9 mouse cellular contexts compared by ENCODE assay signal in genomic region chr16:17802456-17802838, GRCm38 (mm10). TPM values are rescaled to one million over a fixed set of nuclear protein-coding genes. Genes with fewer than 3 reads are reported as not detected.
DNase-seq lines count a peak whose midpoint lies in the region; ATAC-seq and TF ChIP-seq lines count a peak whose summit lies in the region.
"Had no signal": no experiment of that assay in that cellular context is flagged by ENCODE, and none has a peak within 500 bp of the region (broad histone marks: within the 10 kb centered on the region; RNA-seq: fewer than 3 reads in every experiment).

No protein-coding gene starts in this region.

- WGBS in forebrain, embryonic 10.5 days: 4% methylated on average over 18 of the region's 18 CpGs
- WGBS in intestine, embryonic 15.5 days: 28% methylated on average over 18 of the region's 18 CpGs
- 5% methylated on average over 18 of the region's 18 CpGs for WGBS in neural tube, embryonic 12.5 days

- no peak overlapping the region for H3K27ac ChIP-seq in layer of hippocampus, adult 2 months
- H3K27ac ChIP-seq in forebrain, embryonic 10.5 days: no peak overlapping the region
- H3K27ac ChIP-seq in intestine, embryonic 15.5 days: no peak overlapping the region
- no peak overlapping the region for H3K27ac ChIP-seq in neural tube, embryonic 12.5 days

- no peaks in the 10 kb centered on the region for H3K9me3 ChIP-seq in forebrain, embryonic 10.5 days
- H3K9me3 ChIP-seq in intestine, embryonic 15.5 days: no peaks in the 10 kb centered on the region
- H3K9me3 ChIP-seq in neural tube, embryonic 12.5 days: no peaks in the 10 kb centered on the region

- DNase-seq in layer of hippocampus, adult 2 months (ENCODE audit: low spot score in 2 of 2): no peak
- no peak for DNase-seq in layer of hippocampus, postnatal 25 days (ENCODE audit: extremely low spot score in 1 of 2, low spot score in 1 of 2)
- peak; percentile 38 for DNase-seq in forebrain, embryonic 10.5 days (ENCODE audit: extremely low spot score, low spot score)
- no peak for DNase-seq in adrenal gland, adult 18-20 months (ENCODE audit: low spot score in 2 of 2)
- no peak for DNase-seq in cerebellum, postnatal 25 days
- no peak for DNase-seq in adrenal gland, postnatal 10 days

- ATAC-seq in intestine, embryonic 15.5 days: no peak
- ATAC-seq in neural tube, embryonic 12.5 days (ENCODE audit: low FRiP score, low read depth): no peak

- H3K4me3 ChIP-seq in layer of hippocampus, adult 2 months: peak overlapping the region; percentile 51
- peak overlapping the region; percentile 53 for H3K4me3 ChIP-seq in forebrain, embryonic 10.5 days
- peak overlapping the region; percentile 35 for H3K4me3 ChIP-seq in intestine, embryonic 15.5 days (replicated peaks)
- peak overlapping the region; percentile 27; the same call in 1 of the 2 replicates for H3K4me3 ChIP-seq in neural tube, embryonic 12.5 days

- H3K4me2 ChIP-seq in intestine, embryonic 15.5 days (replicated peaks): peak overlapping the region; percentile 73
- peak overlapping the region; percentile 58 for H3K4me2 ChIP-seq in neural tube, embryonic 12.5 days (replicated peaks)

- peaks cover 75% of the 10 kb centered on the region for H3K4me1 ChIP-seq in forebrain, embryonic 10.5 days
- peaks cover 65% of the 10 kb centered on the region for H3K4me1 ChIP-seq in intestine, embryonic 15.5 days (replicated peaks)
- H3K4me1 ChIP-seq in neural tube, embryonic 12.5 days: peaks cover 54% of the 10 kb centered on the region

- no peak for TF ChIP-seq CTCF in layer of hippocampus, adult 2 months (conservative IDR thresholded peaks at IDR 0.05)

- H3K27me3 ChIP-seq in forebrain, embryonic 10.5 days (ENCODE audit: poor library complexity, severe bottlenecking): peaks cover 100% of the 10 kb centered on the region
- peaks cover 69% of the 10 kb centered on the region for H3K27me3 ChIP-seq in intestine, embryonic 15.5 days (replicated peaks)
- H3K27me3 ChIP-seq in neural tube, embryonic 12.5 days (replicated peaks): peaks cover 97% of the 10 kb centered on the region

- peak overlapping the region; percentile 33; the same call in 1 of the 2 replicates for H3K9ac ChIP-seq in intestine, embryonic 15.5 days
- H3K9ac ChIP-seq in neural tube, embryonic 12.5 days: 0 out of 2 replicates have a peak overlapping the region, but pooled peaks have one; percentile 13

- H3K36me3 ChIP-seq in forebrain, embryonic 10.5 days (replicated peaks): no peaks in the 10 kb centered on the region
- H3K36me3 ChIP-seq in intestine, embryonic 15.5 days: 0 out of 2 replicates have a peak, but pooled peaks cover 5% of the 10 kb centered on the region
- H3K36me3 ChIP-seq in neural tube, embryonic 12.5 days: no peaks in the 10 kb centered on the region

RNA-seq across cellular contexts. Expression of gene Scarf2, which starts 5.4 kb away (rescaled TPM):
- 1 to 10 TPM; 2.5 to 2.7 TPM for total RNA-seq in layer of hippocampus, adult 2 months (2021)
- 1 to 10 TPM; 2.7 to 2.8 TPM for total RNA-seq in layer of hippocampus, postnatal 25 days (2021)
- polyA plus RNA-seq in forebrain, embryonic 10.5 days (2016; fragmentation: Nextera tagmentation; extraction: Ambion mirVana): 4.0 and 4.1 TPM in 2 replicates
- polyA plus RNA-seq in intestine, embryonic 15.5 days (2015; fragmentation: Nextera tagmentation; extraction: Ambion mirVana): 11.5 and 11.7 TPM in 2 replicates
- polyA plus RNA-seq in neural tube, embryonic 12.5 days (2016; fragmentation: Nextera tagmentation; extraction: Ambion mirVana): 13.5 and 13.9 TPM in 2 replicates
- total RNA-seq in adrenal gland, adult 18-20 months (2021): 10 to 100 TPM in 1 of 2 experiments, 1 to 10 TPM in 1; 9.5 to 11.7 TPM
- total RNA-seq in adrenal gland, postnatal 10 days (2021): 10 to 100 TPM; 15.0 to 16.7 TPM

RNA-seq across cellular contexts. Expression of gene B830017H08Rik, which starts 30.5 kb away (rescaled TPM):
- 1 to 10 TPM; 3.2 to 4.5 TPM for total RNA-seq in layer of hippocampus, adult 2 months (2021)
- total RNA-seq in layer of hippocampus, postnatal 25 days (2021): 1 to 10 TPM; 3.6 to 3.7 TPM
- polyA plus RNA-seq in forebrain, embryonic 10.5 days (2016; fragmentation: Nextera tagmentation; extraction: Ambion mirVana): not detected in 2 replicates
- not detected in 2 replicates for polyA plus RNA-seq in intestine, embryonic 15.5 days (2015; fragmentation: Nextera tagmentation; extraction: Ambion mirVana)
- 1.1 and 1.6 TPM in 2 replicates for polyA plus RNA-seq in neural tube, embryonic 12.5 days (2016; fragmentation: Nextera tagmentation; extraction: Ambion mirVana)
- total RNA-seq in adrenal gland, adult 18-20 months (2021): not detected
- not detected for total RNA-seq in adrenal gland, postnatal 10 days (2021)
- polyA plus RNA-seq: large intestine, adult 2 months had no signal

RNA-seq across cellular contexts. Expression of gene Car15, which starts 35.7 kb away (rescaled TPM):
- total RNA-seq in layer of hippocampus, adult 2 months (2021): 10 to 100 TPM; 13.1 to 16.8 TPM
- 10 to 100 TPM; 12.9 to 13.5 TPM for total RNA-seq in layer of hippocampus, postnatal 25 days (2021)
- 2.7 and 3.6 TPM in 2 replicates for polyA plus RNA-seq in forebrain, embryonic 10.5 days (2016; fragmentation: Nextera tagmentation; extraction: Ambion mirVana)
- 2.0 and 3.1 TPM in 2 replicates for polyA plus RNA-seq in intestine, embryonic 15.5 days (2015; fragmentation: Nextera tagmentation; extraction: Ambion mirVana)
- 3.7 and 4.7 TPM in 2 replicates for polyA plus RNA-seq in neural tube, embryonic 12.5 days (2016; fragmentation: Nextera tagmentation; extraction: Ambion mirVana)
- 1 to 10 TPM; 1.8 to 2.2 TPM for total RNA-seq in adrenal gland, adult 18-20 months (2021)
- 1 to 10 TPM; 1.3 to 1.9 TPM for total RNA-seq in adrenal gland, postnatal 10 days (2021)

RNA-seq across cellular contexts. Expression of gene Klhl22, which starts 43.0 kb away (rescaled TPM):
- total RNA-seq in layer of hippocampus, adult 2 months (2021): 100 to 1,000 TPM; 101 TPM
- 100 to 1,000 TPM in 1 of 2 experiments, 10 to 100 TPM in 1; 97.3 to 103 TPM for total RNA-seq in layer of hippocampus, postnatal 25 days (2021)
- polyA plus RNA-seq in forebrain, embryonic 10.5 days (2016; fragmentation: Nextera tagmentation; extraction: Ambion mirVana): 55.4 and 59.1 TPM in 2 replicates
- polyA plus RNA-seq in intestine, embryonic 15.5 days (2015; fragmentation: Nextera tagmentation; extraction: Ambion mirVana): 52.3 and 55.6 TPM in 2 replicates
- polyA plus RNA-seq in neural tube, embryonic 12.5 days (2016; fragmentation: Nextera tagmentation; extraction: Ambion mirVana): 63.6 and 66.6 TPM in 2 replicates
- total RNA-seq in adrenal gland, adult 18-20 months (2021): 10 to 100 TPM; 29.8 to 38.3 TPM
- 10 to 100 TPM; 30.6 to 47.9 TPM for total RNA-seq in adrenal gland, postnatal 10 days (2021)

Comparison
In these comparisons a context has a peak if more than half of its experiments do, and no peak if none do; other contexts are left out.
1. RNA of gene B830017H08Rik, which starts 30.5 kb away (total RNA-seq): 3.2 to 4.5 TPM in layer of hippocampus, adult 2 months and 3.6 to 3.7 TPM in layer of hippocampus, postnatal 25 days; not detected in adrenal gland, adult 18-20 months and not detected in adrenal gland, postnatal 10 days; every median in the first group is over 4 times any median in the second.
2. RNA of gene Car15, which starts 35.7 kb away (total RNA-seq): 13.1 to 16.8 TPM in layer of hippocampus, adult 2 months and 12.9 to 13.5 TPM in layer of hippocampus, postnatal 25 days; 1.8 to 2.2 TPM in adrenal gland, adult 18-20 months and 1.3 to 1.9 TPM in adrenal gland, postnatal 10 days; every median in the first group is over 4 times any median in the second.
3. Peak in every context shown above with its lines, with median percentiles within 50 percentile points of each other: H3K4me3 ChIP-seq.